Mouse (Mus musculus): ENCODE data around the gene Cgnl1.

Gene Cgnl1

DNA sequence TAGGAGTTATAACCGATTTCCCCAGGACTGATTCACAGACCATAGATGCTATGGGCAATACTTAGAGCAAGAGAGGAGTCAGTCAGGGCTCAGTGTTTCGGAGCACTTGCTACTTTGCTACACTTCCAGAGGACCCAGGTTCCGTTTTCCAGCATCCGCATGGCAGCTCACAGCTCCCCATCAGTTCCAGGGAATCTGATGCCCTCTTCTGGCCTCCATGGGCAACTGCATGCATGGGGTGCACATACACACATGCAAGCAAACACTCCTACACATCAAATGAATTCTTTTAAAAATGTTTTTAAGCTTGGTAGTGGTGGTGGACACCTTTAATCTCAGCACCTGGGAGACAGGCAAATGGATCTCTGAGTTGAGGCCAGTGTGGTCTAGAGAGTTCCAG is 98.9 kb downstream of the Cgnl1 start:
- no peak for DNase-seq (ENCODE audit: extremely low spot score)

DNA sequence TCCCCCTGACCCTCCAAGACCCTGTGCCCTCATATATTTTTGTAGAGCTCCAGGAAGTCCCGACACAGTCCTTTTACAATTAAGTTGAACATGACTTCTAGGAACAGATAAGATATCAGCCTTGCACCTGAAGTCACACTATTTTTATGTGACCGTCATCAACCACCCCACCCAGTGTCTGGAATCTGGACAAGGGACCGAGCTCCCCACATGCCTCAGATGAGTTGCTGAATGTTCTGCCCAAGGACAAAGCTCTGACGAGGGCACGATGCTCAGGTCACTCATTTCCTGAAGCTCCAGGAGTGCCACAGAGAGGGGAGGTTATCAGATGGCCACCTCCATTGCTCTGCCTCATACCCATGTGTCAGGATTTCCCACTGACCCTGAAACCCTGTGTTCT is 100.7 kb downstream of the Cgnl1 start:
- DNase-seq (ENCODE audit: extremely low spot score) = no peak

DNA sequence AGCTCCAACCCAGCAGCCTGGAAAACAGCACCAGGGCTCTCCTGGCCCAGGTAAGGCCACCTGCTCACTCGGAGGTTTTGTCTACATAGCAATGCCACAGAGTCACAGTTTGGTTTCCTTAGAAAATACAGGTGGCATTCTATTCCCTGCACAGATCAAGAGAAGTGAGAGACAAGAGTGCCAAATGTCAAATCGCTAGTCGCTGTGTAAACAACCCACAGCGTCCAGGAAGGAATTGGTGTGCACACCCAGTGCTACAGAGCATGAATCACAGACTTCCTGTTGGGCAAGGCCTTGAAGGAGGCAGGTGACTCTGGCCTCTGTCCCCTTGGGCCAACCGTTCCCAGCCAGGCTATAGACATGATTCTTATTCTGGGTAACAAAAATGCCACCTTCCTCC is 103.8 kb downstream of the Cgnl1 start:
- no peak for DNase-seq (ENCODE audit: extremely low spot score)

DNA sequence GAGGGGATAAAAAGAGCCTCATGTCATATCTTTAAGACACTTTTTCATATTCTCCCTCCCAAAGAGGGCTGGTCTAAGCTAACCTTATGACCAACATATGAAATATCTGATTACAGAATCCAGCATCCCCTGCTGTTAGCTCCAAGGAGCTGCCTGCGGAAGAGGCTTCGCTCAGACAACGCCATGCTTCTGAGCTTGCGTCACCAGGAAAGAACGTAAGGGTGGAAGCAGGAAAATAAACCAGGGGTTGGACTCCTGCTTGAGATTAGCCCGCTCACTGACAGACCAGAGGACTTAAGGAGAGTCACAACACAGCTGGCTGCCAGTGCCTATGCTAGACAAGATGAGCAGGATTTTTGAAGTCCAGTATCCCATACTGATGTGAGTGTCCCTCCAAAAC is 105.0 kb downstream of the Cgnl1 start:
- no peak for DNase-seq (ENCODE audit: extremely low spot score)

DNA sequence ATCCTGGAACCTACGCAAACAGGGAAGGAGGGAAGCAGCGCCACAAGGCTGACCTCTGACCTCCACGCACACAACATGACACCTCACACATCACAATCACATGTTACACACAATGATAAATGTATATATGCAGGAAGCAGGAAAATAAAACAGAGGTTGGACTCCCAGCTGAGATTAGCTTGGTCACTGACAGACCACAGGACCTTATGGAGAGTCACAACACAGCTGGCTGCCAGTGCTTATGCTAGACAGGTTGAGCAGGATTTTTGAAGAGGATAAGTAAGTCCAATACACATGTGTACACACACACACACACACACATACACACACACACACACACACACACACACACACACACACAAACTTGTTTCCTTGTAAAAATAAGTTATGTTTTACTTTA is 105.9 kb downstream of the Cgnl1 start:
- no peak for DNase-seq (ENCODE audit: extremely low spot score)

DNA sequence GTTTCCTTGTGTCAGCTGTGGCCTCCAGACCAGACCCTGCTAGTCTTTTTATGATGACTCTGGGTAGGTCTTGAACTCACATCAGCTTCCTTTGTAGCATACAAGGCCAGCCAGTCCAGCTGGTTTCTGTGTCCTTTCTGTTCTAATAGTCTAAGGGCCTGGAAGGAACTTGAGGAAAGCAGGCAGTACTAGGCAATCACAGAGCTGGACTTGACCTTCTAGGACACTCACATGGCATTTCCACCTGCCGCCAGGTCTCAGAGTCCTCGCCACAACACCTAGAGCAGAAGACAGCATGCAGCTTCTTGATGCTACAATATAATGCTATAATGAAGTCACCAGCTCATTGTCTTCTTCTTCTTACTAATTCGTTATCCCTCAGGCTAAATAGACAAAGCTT is 106.5 kb downstream of the Cgnl1 start:
- no peak for DNase-seq (ENCODE audit: extremely low spot score)

DNA sequence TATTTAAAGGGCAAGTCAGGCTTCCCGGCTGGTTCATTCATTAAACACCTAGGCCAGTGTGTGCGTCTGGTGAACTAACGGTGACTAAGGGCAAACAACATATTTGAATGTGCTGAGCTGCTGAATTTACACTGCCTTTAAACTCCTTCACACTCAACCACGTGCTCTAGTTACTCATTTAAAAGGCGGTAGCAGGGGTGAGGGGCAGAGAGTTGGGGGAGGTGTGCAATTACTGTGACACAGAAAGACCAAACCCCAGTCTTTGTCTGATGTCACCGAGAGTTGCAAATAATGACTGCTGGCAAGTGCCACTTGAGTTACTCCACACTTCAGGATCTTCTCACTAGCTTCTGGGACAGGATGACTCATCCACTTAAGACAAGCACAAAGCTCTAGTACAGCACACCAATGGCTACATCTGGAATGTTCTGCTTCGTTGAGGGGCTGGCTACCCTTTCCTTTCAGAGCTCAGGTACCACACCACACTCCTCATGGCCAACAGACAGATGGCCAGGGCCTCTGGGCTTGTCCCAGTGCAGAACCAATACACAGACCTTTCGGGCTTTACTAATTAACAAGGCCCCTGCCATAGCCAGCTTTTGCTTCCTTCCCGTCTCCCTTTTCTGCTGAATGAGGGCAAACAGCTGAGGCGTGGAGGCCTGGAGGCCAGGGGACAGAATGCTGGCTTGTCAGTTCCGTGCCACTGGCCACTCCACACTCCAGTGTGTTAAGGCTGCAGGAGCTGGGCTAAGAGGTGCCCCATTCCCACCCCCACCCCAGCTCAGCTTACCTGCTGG is 107.8 kb downstream of the Cgnl1 start:
- no peak for DNase-seq (ENCODE audit: extremely low spot score)

DNA sequence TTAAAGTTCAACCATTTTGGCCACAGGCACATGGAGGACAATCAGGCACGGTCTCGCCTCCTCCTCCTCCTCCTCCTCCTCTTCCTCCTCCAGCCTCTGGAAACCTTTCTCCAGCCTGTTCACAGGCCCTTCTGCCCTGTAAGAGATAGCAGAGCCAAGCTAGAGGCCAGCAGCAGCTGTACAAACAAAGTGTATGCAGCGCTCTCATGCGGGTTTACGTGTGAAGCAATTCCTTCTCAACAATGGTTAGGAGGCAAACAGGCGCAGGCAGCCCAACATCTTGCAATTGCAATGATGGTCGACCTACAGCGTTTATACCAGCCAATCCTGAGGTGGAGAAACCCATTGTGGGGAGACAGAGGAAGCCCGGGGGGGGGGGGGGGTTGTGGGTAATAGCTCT is 110.9 kb downstream of the Cgnl1 start:
- DNase-seq (ENCODE audit: extremely low spot score) = peak; percentile 47

DNA sequence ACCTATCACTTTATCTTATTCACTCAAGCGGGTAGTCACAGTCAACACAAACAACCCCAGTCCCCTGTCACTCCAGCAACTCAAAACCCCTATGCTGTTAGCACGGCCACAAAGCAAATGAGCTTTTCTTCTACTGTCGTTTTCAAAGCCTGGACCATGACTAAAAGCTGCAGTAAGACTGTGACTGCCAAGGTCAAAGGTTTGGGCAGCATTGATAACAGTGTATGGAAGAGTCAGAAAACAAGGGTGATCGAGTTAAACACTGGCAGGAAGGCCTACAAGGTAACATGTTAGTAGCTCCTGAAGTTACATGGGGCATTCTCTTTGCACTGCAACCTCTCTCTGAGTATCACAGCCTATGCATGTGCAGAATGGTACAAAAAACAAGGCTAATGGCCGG is 111.7 kb downstream of the Cgnl1 start:
- DNase-seq (ENCODE audit: extremely low spot score) = no peak

DNA sequence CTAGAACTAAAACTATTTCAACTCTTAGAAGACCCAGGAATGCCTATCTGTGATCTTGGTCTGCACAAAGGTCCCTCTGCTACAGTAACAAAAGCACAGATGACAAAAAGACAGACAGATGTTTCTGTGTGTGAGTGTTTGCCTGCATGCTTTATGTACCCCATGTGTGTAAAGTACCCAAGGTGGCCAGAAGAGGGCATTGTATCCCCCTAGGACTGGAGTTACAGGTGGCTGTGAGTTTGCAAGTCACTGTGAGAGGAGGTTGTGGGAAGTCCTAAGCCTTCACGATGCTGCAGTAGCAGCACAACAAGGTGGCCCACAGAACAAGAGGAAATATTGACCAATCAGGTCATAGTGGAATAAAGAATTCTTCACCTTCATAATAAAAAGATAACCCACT is 114.2 kb downstream of the Cgnl1 start:
- DNase-seq (ENCODE audit: extremely low spot score) = no peak

DNA sequence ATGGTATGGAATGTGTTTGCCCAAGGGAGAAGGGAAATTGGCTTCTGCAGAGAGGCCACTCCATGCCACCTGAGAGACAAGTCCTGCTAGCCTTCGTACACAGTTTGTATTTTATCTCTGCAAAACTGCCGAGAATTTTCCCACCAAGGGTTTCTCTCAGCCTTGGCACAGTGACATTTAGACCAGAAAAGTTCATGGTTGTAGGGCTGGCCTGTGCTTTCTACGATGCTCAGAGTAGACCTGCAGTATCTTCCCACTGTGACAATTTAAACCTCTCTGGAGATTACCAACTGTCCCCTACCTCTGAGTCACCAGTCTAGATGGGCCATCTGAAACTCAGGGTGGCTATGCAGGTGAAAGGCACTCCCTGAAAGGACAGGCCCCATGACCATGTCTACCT is 116.5 kb downstream of the Cgnl1 start:
- DNase-seq (ENCODE audit: extremely low spot score) = no peak

DNA sequence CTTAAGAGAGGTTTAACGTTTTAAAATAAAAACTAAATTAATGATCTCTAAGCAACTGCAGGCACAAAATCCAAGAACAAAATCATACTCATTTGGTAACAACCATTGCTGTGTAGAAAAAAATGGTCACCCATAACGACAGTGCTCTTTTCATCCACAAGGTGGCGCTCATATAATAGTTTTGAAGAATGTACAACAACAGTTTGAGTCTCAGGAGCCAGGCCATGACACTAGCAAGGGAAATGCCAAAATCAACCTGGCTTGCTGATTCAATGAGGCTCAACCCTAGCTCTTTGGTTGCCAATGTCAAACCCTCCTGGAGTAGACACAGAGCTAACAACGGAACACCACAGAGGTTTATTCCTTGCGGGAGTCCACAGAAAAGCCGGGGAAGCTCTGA is 125.3 kb downstream of the Cgnl1 start:
- DNase-seq (ENCODE audit: extremely low spot score) = peak; percentile 75

DNA sequence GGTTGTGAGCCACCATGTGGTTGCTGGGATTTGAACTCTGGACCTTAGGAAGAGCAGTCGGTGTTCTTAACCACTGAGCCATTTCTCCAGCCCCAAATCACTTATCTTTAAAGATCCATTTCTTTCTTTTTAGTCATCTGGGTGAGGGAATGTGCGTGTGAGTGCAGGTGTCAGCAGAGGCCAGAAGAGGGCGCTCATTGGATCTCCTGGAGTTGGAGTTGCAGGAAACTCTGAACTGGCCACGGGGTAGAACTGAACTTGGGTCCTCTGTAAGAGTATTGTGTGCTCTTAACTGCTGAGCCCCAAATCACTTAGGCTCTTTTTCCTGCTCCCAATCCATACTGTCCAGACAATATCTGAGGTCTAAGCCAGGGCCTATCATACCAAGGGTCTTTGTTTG is 127.8 kb downstream of the Cgnl1 start:
- no peak for DNase-seq (ENCODE audit: extremely low spot score)

DNA sequence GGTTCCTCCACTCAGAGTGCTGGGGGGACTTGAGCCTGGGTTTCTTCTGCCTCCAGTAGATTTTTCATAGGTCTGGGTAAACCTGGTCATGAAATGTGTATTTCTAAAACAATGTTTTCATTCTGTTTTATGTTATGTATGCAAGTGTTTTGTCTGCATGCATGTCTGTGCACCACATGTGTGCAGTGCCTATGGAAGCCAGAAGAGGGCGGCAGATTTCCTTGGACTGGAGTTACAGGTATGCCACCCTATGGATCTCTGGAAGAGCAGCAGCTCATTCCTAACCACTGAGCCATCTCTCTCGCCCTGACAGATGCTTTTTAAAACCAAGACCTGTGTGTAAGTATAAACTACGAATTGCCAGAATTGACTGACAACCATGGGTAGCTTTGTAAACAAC is 129.1 kb downstream of the Cgnl1 start:
- DNase-seq (ENCODE audit: extremely low spot score) = no peak

DNA sequence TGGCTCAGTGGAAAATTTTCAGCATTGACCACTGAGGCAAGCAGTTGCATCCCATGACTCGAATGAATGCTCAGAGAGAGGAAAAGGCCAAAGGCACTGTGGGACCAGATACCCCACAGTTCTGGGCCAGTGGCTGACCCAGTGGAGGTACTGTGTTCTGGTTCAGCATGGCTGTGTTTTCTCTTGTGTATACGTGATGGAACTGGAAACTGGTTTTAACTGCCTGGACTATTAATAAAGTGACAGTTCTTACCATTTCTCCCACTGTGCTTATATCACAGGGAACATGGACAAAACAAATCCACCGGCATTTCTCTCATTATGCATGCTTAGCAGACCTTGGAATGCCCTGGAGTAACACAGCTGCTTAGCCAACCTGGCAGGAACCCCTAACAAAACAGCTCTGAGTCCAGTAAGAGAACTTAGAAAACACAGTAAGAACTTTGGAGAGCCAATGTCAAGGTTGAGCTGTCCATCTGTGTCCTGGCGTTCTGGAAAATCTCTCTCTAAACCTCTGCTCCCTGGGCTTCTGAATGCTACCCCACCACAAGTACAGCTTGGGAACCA is 131.0 kb downstream of the Cgnl1 start:
- DNase-seq (ENCODE audit: extremely low spot score) = no peak

DNA sequence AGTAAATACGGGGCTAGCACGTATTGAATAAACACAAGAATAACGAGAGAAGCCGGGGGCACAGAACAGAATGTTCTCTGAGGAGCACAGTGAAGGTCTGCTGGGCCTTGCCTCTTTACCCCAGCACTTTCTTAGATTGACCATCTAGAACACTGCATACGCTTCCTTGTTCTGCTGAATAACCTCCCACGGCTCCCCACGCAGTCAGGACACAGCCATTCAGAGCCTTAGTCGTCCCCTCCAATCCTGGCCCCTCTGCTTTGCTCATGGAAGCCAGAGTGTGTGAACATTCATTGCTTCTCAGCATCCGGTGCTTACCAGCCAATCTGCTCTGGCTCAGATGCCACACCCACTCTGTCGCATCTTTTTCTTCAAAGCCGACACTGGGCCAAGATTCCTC is 133.2 kb downstream of the Cgnl1 start:
- no peak for DNase-seq (ENCODE audit: extremely low spot score)

DNA sequence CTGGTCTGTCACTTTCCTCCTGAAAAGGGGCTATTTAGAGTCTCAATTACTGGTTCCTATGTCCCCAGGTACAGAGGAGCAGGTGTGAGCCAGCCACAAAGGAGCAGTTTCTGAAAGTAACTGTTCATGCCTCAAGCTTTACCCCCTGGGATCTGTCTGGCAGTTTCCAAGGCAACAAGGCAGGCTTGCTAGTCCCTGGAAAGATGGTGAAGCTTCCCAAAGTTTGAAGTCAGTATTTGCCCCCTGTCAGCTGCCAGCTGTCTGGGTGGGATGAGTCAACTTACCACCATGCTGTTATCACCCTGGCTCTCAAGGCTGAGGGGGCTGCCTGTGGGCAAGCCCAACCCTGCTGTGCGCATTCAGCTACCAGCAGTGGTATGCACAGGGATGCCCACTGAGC is 134.5 kb downstream of the Cgnl1 start:
- no peak for DNase-seq (ENCODE audit: extremely low spot score)

DNA sequence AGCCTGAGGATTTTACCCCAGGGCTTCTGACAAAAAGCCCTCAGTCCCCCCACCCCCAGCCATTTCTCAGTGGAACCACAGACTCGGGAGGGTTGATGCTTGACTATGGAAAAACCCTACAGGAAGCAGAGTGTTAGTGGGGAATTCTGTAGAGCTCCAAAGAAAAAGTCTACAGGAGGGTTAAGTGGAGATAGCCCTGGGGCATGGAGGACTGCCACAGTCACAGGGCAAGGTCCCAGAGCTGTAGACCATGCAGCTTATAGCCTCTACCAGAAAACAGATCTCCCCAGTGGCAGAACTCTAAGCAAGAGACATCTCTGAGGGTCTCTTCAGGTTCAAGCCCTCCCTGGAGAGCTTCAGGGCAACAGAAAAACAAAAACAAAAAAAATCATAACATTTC is 135.8 kb downstream of the Cgnl1 start:
- DNase-seq (ENCODE audit: extremely low spot score) = no peak

DNA sequence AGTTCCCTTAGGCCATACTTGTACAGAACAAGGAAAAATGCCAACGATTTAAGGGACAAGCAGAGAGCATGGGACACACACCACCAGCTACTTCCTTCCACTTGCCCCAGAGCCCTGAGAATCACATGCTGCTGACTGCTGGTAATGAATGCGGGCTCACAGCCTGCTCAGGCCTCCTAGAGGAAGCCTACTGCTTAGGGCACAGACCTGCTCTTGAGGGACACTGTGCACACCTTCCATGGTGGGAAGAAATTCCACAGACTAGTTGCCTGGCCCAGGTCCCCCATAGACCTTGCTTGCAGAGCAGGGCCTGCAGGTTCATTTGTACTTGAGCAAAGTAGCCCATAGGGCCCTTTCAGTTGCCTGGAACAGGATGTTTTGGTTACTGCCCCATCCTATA is 136.5 kb downstream of the Cgnl1 start:
- DNase-seq (ENCODE audit: extremely low spot score) = no peak

DNA sequence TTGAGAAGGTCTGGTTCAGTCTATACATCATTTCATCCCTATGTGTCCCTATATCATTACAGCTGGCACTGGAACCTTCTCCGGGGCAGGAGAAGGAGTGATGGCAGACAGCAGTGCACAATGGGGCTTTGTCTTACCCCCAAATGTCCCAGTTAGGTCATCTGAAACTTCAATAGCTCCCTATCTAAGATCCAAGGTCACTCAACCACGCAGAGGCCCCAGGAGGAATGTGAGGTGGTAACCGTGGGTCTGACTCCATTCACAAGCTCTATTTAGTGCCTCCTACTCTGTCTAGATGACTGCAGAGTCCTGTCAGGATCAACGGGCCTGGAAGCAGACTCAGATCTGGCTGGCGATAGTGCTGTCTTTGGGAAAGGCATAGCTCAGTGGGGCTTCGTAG is 142.5 kb downstream of the Cgnl1 start:
- DNase-seq (ENCODE audit: extremely low spot score) = no peak

DNA sequence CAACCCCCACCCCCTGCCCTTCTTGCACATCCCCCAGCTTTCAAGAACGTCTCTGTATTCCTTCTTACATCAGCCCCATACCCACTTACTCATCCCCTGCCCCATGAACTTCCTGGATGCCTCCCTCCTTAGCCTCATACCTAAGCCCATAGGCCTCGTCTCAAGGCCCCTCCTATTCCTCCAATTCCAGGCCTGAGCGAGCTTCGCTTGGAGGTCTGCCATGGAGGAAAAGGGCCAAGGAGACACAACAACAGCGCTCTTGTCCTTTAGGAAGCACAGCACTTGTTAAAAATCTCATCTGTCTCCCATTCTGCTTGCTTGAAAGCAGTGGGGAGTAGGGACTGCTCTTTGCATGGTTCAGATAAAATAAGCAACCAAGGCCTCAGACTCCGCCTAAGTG is 143.1 kb downstream of the Cgnl1 start:
- no peak for DNase-seq (ENCODE audit: extremely low spot score)

DNA sequence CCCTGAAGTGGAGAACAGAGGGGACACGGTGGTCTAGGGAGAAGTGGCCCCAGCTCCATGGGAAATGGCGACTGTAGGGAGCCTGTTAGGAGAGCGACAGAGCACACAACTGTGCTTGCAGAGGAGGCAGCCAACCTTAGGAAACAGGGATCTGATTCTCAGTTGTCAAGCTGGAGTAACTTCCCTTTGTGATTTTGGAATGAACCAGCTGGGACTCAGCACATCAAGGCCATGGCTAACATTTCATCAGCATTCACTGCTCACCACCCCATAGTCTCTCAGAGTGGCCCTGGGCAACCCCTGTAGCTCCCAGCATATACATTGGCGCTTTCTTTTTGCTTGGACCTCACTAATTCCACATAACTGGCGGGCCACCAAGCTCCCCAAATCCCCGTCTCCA is 145.4 kb downstream of the Cgnl1 start:
- DNase-seq (ENCODE audit: extremely low spot score) = no peak

DNA sequence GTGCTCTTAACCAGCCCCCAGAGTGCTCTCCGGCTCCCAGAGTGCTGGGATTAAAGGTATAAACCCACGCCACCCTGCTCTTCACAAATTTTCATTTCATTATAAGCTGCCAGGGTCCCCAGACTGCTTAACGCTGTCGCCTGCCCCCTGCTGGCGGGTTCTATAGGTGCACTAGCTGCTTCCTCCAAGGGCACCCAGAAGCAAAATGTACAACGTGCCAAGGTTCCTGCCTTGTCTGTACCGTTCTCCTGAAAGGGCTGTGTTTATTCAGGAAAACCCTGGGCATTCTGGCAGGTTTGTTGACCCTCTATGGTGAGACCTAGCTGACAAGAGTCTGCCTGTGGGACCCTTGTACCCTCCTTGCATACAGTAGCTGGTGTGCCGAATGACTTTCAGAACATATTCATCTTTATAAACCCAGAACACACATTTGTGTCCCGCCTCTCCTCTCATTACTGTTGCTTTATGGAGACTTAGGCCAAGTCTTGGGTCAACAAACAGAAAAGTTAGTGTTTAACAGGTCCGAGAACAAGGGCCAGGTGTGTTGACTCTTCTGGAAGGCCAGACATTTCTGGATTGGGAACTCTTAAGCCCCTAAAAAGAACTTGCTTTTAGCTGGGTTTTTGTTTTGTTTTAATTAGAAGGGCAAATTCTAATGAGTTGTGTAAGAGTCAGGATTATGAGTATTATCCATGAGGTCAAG is 146.5 kb downstream of the Cgnl1 start:
- peak; percentile 51 for DNase-seq (ENCODE audit: extremely low spot score)
